Mouse (Mus musculus) forebrain, embryonic 14.5 days (tissue): ENCODE measurements around the gene Tyk2. TPM values are rescaled to one million over a fixed set of nuclear protein-coding genes. Genes with fewer than 3 reads are reported as not detected.

Experiments
- ATAC-seq: fragments of 200-750 bp; cut with Nextera tagmentation; 2 replicates; pipeline ENCODE4 v1.8.0; 2017; ENCODE audit warnings: mild to moderate bottlenecking, moderate library complexity
- DNase-seq: peaks from one replicate; pipeline ENCODE4 v3.0.0-alpha.2; 2015; ENCODE audit warnings: low spot score
- H3K27ac ChIP-seq: fragments of 300-500 bp; sonication (generic); 2 replicates; pipeline ENCODE4 v1.5.1; 2014; ENCODE audit warnings: low read depth, mild to moderate bottlenecking, control low read depth, low read length, moderate library complexity
- H3K27me3 ChIP-seq: fragments of 300-500 bp; sonication (generic); replicated peaks from 2 replicates; pipeline ENCODE4 v1.6.1; 2014; ENCODE audit warnings: low read length, control low read depth, mixed read lengths; ENCODE audit not compliant: control insufficient read depth, insufficient read depth
- H3K36me3 ChIP-seq: fragments of 300-500 bp; sonication (generic); 2 replicates; pipeline ENCODE4 v1.6.1; 2014; ENCODE audit warnings: low read length, control low read depth; ENCODE audit not compliant: control insufficient read depth, insufficient read depth
- H3K4me1 ChIP-seq: fragments of 300-500 bp; sonication (generic); 2 replicates; pipeline ENCODE4 v1.6.1; 2014; ENCODE audit warnings: antibody characterized with exemption, low read length, control low read depth; ENCODE audit not compliant: control insufficient read depth, insufficient read depth
- H3K4me2 ChIP-seq: fragments of 300-500 bp; sonication (generic); 2 replicates; pipeline ENCODE4 v1.6.1; 2014; ENCODE audit warnings: mild to moderate bottlenecking, control low read depth, low read length
- H3K4me3 ChIP-seq: fragments of 300-500 bp; sonication (generic); 2 replicates; pipeline ENCODE4 v1.5.1; 2014; ENCODE audit warnings: low read depth, low read length, control low read depth
- H3K9ac ChIP-seq: fragments of 300-500 bp; sonication (generic); 2 replicates; pipeline ENCODE4 v1.6.1; 2014; ENCODE audit warnings: mild to moderate bottlenecking, low read length, control low read depth, moderate library complexity
- H3K9me3 ChIP-seq: fragments of 300-500 bp; sonication (generic); replicated peaks from 2 replicates; pipeline ENCODE4 v1.6.1; 2016; ENCODE audit warnings: low read length, control low read depth, mixed read lengths; ENCODE audit not compliant: control insufficient read depth
- WGBS: fragments of 180-500 bp; shearing (Covaris S2); extraction: QIAGEN DNeasy Blood & Tissue Kit; methylation state at CpG from one replicate; pipeline ENCODE4 v1.1.7; 2014; 5-methylcytosine and 5-hydroxymethylcytosine counted together
- polyA plus RNA-seq: library from polyadenylated mRNA; unstranded; fragments of >200 nt; fragmentation: Nextera tagmentation; extraction: Ambion mirVana; gene quantifications from 2 replicates; pipeline ENCODE4 v1.2.1, GENCODE M21; 2014

Tyk2 gene
- polyA plus RNA-seq, 1 experiment from 2014 or later = 5.0 TPM

DNA sequence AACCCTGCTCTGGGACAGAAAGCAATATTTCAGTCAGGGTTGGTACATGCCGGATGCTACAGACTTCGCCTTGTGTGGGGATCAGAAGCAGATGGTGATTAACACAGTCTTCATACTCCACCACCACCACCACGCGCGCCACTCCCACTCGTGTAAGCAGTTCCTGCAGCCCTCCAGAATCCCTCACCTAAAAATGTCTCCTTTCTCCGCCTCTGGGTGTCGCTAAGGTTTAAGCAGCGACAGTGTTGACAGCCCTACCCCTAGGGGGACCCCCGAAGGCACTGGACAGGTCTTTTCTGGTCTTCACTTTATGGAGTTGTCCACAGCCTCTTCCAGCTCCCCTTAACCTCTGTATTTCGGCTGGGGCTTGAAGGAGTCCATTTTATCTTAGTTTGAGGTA lies 21.7 kb upstream of the Tyk2 start:
- peak overlapping the region; percentile 37 for H3K4me2 ChIP-seq
- H3K9me3 ChIP-seq = no peaks in the 10 kb centered on the region
- no peak overlapping the region for H3K4me3 ChIP-seq
- ATAC-seq (no peak; the same call in 1 of the 2 replicates), DNase-seq (peak; percentile 64)
- WGBS = 6% methylated on average over 11 of the region's 11 CpGs
- no peaks in the 10 kb centered on the region; the same call in 1 of the 2 replicates for H3K27me3 ChIP-seq
- H3K9ac ChIP-seq = no peak overlapping the region
- peaks cover 14% of the 10 kb centered on the region for H3K4me1 ChIP-seq
- no peak overlapping the region for H3K27ac ChIP-seq
- no peaks in the 10 kb centered on the region for H3K36me3 ChIP-seq

DNA sequence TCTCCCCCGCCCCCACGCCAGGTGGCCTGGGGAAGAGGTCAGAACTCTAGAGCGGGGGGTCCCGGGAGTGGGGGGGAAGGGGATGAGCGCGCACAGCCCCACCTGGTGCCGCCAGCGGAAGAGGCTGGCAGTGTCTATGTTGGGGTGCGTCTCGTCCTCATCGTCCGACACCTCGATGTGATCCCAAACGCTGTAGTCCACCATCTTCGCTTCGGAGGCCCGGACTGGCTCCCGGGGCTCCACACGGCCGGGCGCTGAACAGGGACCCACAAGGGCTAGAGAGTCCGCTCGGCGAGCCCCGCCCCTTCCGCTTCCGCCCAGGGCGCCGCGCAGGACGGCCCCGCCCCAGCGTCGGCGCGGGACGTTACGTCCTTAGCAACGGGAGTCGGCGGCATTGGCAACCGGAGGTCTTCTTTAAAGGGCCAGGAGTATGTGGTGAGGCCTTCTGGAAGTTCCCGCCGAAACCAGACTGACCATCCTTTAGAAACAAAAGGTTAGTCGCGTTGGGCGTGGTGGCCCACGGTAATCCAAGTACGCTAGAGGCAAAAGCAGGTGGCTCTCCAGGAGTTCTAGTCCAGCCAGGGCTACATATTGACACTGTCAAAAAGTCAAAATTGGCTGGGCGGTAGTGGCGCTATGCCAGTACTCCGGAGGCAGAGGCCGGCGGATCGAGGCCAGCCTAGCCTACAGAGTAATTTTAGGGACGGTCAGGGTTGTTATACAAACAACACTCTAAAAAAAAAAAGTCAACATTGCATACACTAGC lies 18.8 kb upstream of the Tyk2 start, which contains the start of gene Cdc37:
Cdc37 (minus strand) TSS at position 329 of the 766 bp plus-strand sequence.
- H3K4me2 ChIP-seq = peak within 1 kb of the TSS; percentile 97
- ATAC-seq (peak; percentile 98), DNase-seq (peak; percentile 97)
- WGBS = 3% methylated on average over 56 of the region's 56 CpGs
- H3K4me3 ChIP-seq = peak within 1 kb of the TSS; percentile 86
- H3K27me3 ChIP-seq = no peaks in the 10 kb centered on the region; the same call in 1 of the 2 replicates
- peak within 1 kb of the TSS; percentile 89 for H3K9ac ChIP-seq
- H3K9me3 ChIP-seq = no peaks in the 10 kb centered on the region
- peaks cover 16% of the 10 kb centered on the region for H3K36me3 ChIP-seq
- H3K27ac ChIP-seq = peak within 1 kb of the TSS; percentile 48; the same call in 1 of the 2 replicates
- H3K4me1 ChIP-seq = peaks cover 21% of the 10 kb centered on the region

DNA sequence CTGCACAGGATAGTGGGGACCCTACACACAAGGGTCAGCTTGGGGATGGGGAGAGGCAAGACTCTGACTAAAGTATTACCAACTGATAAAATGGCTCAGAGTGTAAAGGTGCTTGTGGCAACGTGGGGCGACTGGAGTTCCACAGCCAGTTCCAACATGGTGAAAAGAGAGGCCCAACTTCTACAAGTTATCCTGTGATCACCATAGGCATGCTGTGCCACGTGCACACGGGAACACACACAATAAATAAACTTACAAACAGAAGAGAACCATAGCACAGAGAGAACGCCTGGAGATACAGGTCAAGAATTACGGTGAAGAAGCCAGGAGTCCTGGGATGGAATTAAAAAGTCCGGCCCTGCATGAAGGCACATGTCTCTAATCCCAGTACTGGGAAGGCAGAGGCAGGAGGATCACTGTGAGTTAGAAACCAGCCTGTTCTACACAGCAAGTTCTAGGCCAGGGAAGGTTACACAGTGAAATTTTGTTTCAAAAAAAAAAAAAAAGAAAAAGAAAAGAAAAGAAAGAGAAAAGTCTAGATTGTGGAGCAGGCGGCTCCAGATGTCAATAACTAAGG lies 18.1 kb upstream of the Tyk2 start:
- no peak for DNase-seq
- no peaks in the 10 kb centered on the region; the same call in 1 of the 2 replicates for H3K27me3 ChIP-seq
- peak overlapping the region; percentile 89 for H3K9ac ChIP-seq
- H3K27ac ChIP-seq = 0 out of 2 replicates have a peak overlapping the region, but pooled peaks have one; percentile 48
- no peak for ATAC-seq
- WGBS = 14% methylated on average over 8 of the region's 8 CpGs
- H3K4me2 ChIP-seq = peak overlapping the region; percentile 97
- peaks cover 23% of the 10 kb centered on the region for H3K36me3 ChIP-seq
- H3K9me3 ChIP-seq = no peaks in the 10 kb centered on the region
- peak overlapping the region; percentile 86 for H3K4me3 ChIP-seq
- peaks cover 21% of the 10 kb centered on the region for H3K4me1 ChIP-seq

DNA sequence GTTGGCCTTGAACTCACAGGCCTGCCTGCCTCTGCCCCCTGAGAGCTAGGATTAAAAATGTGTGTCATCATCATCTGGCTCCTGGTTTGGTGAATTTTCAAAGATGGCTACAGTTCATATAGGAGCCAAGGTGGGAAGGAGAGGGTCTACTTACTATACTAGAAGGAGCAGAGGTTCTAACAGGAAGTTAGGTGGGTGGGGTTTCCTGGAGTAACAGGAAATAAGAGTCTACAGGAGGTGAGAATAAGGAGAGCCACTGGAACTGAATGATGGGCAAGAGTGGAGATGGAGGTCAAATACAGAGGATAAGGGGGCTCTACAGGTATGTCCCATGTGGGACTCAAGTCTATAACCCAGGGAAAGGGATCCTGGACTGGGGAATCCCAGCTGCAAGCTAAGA lies 17.4 kb upstream of the Tyk2 start:
- H3K27ac ChIP-seq = no peak overlapping the region
- H3K36me3 ChIP-seq = peaks cover 30% of the 10 kb centered on the region
- ATAC-seq = no peak
- peak overlapping the region; percentile 97 for H3K4me2 ChIP-seq
- H3K9ac ChIP-seq = peak overlapping the region; percentile 89; the same call in 1 of the 2 replicates
- peak overlapping the region; percentile 86 for H3K4me3 ChIP-seq
- H3K9me3 ChIP-seq = no peaks in the 10 kb centered on the region
- H3K4me1 ChIP-seq = peaks cover 21% of the 10 kb centered on the region
- no peak for DNase-seq
- no peaks in the 10 kb centered on the region; the same call in 1 of the 2 replicates for H3K27me3 ChIP-seq

DNA sequence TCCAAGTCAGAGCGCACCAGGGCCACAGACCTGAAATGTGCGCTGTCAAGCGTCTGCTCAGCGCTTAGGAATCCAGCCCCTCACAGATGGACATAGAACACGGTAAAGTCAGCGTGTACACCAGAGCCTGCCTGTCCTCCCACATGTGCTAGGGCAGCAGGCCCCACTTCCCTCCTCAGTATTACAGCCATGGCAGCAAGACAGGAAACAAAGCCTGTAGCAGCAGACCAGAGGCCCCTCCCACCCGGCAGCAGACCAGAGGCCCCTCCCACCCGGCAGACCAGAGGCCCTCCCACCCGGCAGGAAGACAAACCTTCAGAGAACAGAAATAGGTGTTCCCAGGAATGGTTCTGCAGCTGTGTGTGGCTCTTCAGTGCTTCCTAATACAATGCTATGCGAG lies 15.7 kb upstream of the Tyk2 start:
- WGBS = 50% methylated on average over 10 of the region's 10 CpGs
- Histone ChIP-seq H3K27ac (no peak overlapping the region), H3K4me3 (no peak overlapping the region), H3K27me3 (no peaks in the 10 kb centered on the region), H3K4me1 (peaks cover 21% of the 10 kb centered on the region), H3K9ac (peak overlapping the region; percentile 35), H3K36me3 (peaks cover 47% of the 10 kb centered on the region), H3K9me3 (no peaks in the 10 kb centered on the region), H3K4me2 (peak overlapping the region; percentile 16)
- no peak for DNase-seq
- no peak for ATAC-seq

DNA sequence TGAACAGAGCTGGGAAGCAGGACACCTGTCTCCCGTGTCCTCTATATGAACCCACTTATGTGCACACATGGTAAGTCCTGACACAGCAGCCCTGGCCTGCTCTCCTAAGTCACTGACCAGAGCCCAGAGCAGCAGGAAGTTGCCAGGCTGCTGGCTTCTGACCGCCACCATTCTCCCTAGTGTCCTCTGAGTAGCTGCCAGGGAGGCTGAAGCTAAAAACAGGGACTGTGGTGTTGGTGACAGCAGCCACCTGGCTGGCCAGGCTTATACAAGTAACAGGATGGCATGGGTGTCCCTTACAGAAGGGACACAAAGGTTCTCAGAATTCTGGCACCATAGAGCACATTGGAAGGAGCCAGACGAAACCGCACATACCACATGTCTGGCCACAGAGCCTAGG lies 14.4 kb upstream of the Tyk2 start:
- no peak for DNase-seq
- Histone ChIP-seq H3K9me3 (no peaks in the 10 kb centered on the region), H3K4me1 (peaks cover 21% of the 10 kb centered on the region), H3K27me3 (no peaks in the 10 kb centered on the region), H3K36me3 (peaks cover 60% of the 10 kb centered on the region), H3K27ac (no peak overlapping the region), H3K4me2 (no peak overlapping the region), H3K9ac (no peak overlapping the region), H3K4me3 (no peak overlapping the region)
- 94% methylated on average over 4 of the region's 4 CpGs for WGBS
- ATAC-seq = no peak

DNA sequence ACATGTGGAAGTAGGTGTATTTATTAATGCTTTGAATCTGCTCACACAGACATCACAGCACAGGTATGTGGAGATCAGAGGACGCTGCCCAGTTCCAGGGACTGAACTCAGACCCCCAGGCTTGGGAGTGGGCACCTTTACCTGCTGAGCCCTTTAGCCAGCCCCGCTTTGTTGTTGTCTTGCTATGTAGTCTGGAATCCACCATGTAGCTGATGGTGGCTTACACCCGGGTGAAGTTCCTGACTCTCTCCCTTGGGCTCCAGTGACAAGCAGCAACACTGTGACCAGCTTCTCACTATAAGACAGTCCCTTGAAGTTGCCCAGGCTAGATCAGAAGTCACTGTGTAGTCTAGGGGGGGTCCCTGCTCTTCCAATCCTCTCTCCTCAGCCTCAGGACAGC lies 13.3 kb upstream of the Tyk2 start:
- Histone ChIP-seq H3K9ac (no peak overlapping the region), H3K4me1 (peaks cover 21% of the 10 kb centered on the region), H3K27me3 (no peaks in the 10 kb centered on the region), H3K9me3 (no peaks in the 10 kb centered on the region), H3K4me3 (no peak overlapping the region), H3K27ac (no peak overlapping the region), H3K4me2 (no peak overlapping the region), H3K36me3 (peaks cover 71% of the 10 kb centered on the region)
- no peak for DNase-seq
- WGBS = 97% methylated on average over 3 of the region's 3 CpGs
- no peak for ATAC-seq

DNA sequence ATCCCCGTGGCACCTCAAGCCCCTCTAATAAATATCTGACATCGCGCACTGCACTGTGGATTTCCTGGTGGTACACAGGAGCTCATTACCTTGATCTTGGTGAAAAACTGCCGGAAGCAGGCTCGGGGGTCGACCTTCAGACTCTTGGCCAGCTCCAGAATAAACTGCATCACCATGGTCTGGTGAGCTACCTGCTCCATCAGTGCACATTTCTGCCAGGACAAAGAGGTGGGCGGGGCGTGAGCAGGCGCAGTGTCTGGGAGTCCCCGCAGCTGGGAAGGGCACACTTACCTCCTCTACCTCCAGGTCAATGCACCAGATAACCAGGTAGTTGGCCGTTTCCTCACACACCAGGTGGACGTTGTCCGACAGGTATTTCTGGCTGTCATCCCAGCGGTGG lies 10.9 kb upstream of the Tyk2 start:
- Histone ChIP-seq H3K36me3 (peaks cover 91% of the 10 kb centered on the region), H3K9ac (no peak overlapping the region), H3K4me1 (peaks cover 5% of the 10 kb centered on the region), H3K4me3 (no peak overlapping the region), H3K4me2 (no peak overlapping the region), H3K27ac (no peak overlapping the region), H3K9me3 (no peaks in the 10 kb centered on the region), H3K27me3 (no peaks in the 10 kb centered on the region)
- 93% methylated on average over 14 of the region's 14 CpGs for WGBS
- ATAC-seq (no peak), DNase-seq (no peak)

DNA sequence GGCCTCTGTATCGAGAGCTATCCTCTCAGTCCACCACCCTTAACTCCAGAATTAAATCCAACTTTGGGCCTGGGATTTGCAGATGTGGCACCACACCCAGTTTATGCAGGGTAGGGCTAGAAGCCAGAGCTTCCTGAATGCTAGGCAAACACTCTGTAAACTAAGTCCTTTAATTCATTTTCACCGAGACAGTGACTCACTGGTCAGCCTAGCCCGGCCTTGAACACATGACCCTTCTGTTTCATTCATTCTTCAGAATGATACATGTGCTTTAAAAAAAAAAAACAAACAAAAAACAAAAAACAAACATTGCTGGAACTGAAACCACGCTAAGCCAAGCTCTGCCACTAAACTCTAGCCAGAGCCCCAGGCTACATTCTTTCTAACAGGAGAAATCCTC lies 7.3 kb upstream of the Tyk2 start:
- H3K4me2 ChIP-seq = no peak overlapping the region
- H3K9me3 ChIP-seq = no peaks in the 10 kb centered on the region
- no peaks in the 10 kb centered on the region for H3K4me1 ChIP-seq
- DNase-seq (no peak), ATAC-seq (no peak)
- H3K27me3 ChIP-seq = no peaks in the 10 kb centered on the region
- 85% methylated on average over 4 of the region's 4 CpGs for WGBS
- no peak overlapping the region for H3K9ac ChIP-seq
- no peak overlapping the region for H3K4me3 ChIP-seq
- H3K27ac ChIP-seq = no peak overlapping the region
- H3K36me3 ChIP-seq = peaks cover 67% of the 10 kb centered on the region
